15 mouse cellular contexts compared by ENCODE assay signal in the genomic region with DNA sequence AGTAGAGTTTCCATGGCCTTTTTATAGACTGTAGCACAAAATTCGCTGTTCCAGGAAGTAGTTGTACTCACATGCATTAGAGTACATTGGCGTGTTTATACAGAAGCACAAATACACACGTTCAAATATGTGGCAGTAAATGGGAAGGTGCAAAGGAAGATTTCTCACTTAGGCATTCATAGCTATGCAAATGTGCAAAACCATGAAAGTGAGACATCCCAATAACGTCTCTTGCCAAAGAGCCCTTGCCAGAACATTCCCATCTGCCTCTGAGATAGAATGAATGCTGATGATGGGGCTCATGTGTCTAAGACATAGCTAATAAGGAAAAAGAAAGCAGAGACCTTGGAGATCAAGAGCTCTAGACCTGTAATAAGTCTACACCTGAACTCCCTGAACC.
DNase-seq lines count a peak whose midpoint lies in the region; ATAC-seq lines count a peak whose summit lies in the region.
"Had no signal": no experiment of that assay in that cellular context is flagged by ENCODE, and none has a peak within 500 bp of the region (broad histone marks: within the 10 kb centered on the region; RNA-seq: fewer than 3 reads in every experiment).

No protein-coding gene starts in this region.

- no peaks in the 10 kb centered on the region for H3K36me3 ChIP-seq in lung, embryonic 15.5 days
- H3K36me3 ChIP-seq in neural tube, embryonic 15.5 days, result no peaks in the 10 kb centered on the region
- H3K36me3 ChIP-seq: G1E; hindbrain, embryonic 13.5 days; liver, embryonic 12.5 days; neural tube, embryonic 12.5 days had no signal

- H3K9ac ChIP-seq in lung, embryonic 15.5 days, result no peak overlapping the region
- H3K9ac ChIP-seq in neural tube, embryonic 15.5 days (replicated peaks), result no peak overlapping the region
- H3K9ac ChIP-seq: hindbrain, embryonic 13.5 days; liver, embryonic 12.5 days; neural tube, embryonic 12.5 days had no signal

- H3K4me2 ChIP-seq in lung, embryonic 15.5 days, result no peak overlapping the region
- no peak overlapping the region for H3K4me2 ChIP-seq in neural tube, embryonic 15.5 days
- H3K4me2 ChIP-seq: hindbrain, embryonic 13.5 days; liver, embryonic 12.5 days; midbrain, embryonic 11.5 days; neural tube, embryonic 12.5 days had no signal

- 0 out of 2 replicates have a peak overlapping the region, but pooled peaks have one; percentile 33 for H3K27ac ChIP-seq in lung, embryonic 15.5 days
- no peak overlapping the region for H3K27ac ChIP-seq in neural tube, embryonic 15.5 days (replicated peaks)
- H3K27ac ChIP-seq: hindbrain, embryonic 13.5 days; liver, embryonic 12.5 days; neural tube, embryonic 12.5 days had no signal

- peak; percentile 77 for ATAC-seq in frontal cortex, adult (ENCODE audit: low TSS enrichment)
- no peak for ATAC-seq in lung, embryonic 15.5 days (ENCODE audit: borderline replicate concordance, extremely low read depth, low FRiP score, low TSS enrichment)
- no peak for ATAC-seq in neural tube, embryonic 15.5 days (ENCODE audit: low FRiP score)
- ATAC-seq: liver, embryonic 12.5 days had no signal

- no peaks in the 10 kb centered on the region for H3K27me3 ChIP-seq in lung, embryonic 15.5 days
- H3K27me3 ChIP-seq in neural tube, embryonic 15.5 days (replicated peaks), result no peaks in the 10 kb centered on the region
- H3K27me3 ChIP-seq: hindbrain, embryonic 13.5 days; neural tube, embryonic 12.5 days had no signal

- H3K9me3 ChIP-seq in lung, embryonic 15.5 days, result no peaks in the 10 kb centered on the region
- H3K9me3 ChIP-seq in neural tube, embryonic 15.5 days (replicated peaks), result no peaks in the 10 kb centered on the region
- H3K9me3 ChIP-seq: G1E; hindbrain, embryonic 13.5 days; liver, embryonic 12.5 days; neural tube, embryonic 12.5 days had no signal

- peaks cover 9% of the 10 kb centered on the region; the same call in 1 of the 2 replicates for H3K4me1 ChIP-seq in lung, embryonic 15.5 days
- H3K4me1 ChIP-seq in neural tube, embryonic 15.5 days, result 0 out of 2 replicates have a peak, but pooled peaks cover 3% of the 10 kb centered on the region
- H3K4me1 ChIP-seq: hindbrain, embryonic 13.5 days; liver, embryonic 12.5 days; neural tube, embryonic 12.5 days had no signal

- no peak for DNase-seq in frontal cortex, postnatal 25 days (ENCODE audit: low spot score in 2 of 2)
- DNase-seq in lung, postnatal 4 days, result no peak
- peak; percentile 54 for DNase-seq in brain, embryonic 18.5 days (ENCODE audit: low read depth, low spot score)
- DNase-seq in layer of hippocampus, adult 8-10 months (ENCODE audit: low spot score in 2 of 2), result peak; percentile 21 to 26
- DNase-seq: gastrocnemius, postnatal 14 days; kidney, adult 9 months; thymus, postnatal 36 days had no signal

- H3K4me3 ChIP-seq in lung, embryonic 15.5 days, result no peak overlapping the region
- H3K4me3 ChIP-seq in neural tube, embryonic 15.5 days (replicated peaks), result no peak overlapping the region
- H3K4me3 ChIP-seq: hindbrain, embryonic 13.5 days; liver, embryonic 12.5 days; neural tube, embryonic 12.5 days had no signal

- 58% methylated on average over 4 of the region's 4 CpGs for WGBS in lung, embryonic 15.5 days
- WGBS in neural tube, embryonic 15.5 days, result 70% methylated on average over 4 of the region's 4 CpGs

Comparison
In these comparisons a context has a peak if more than half of its experiments do, and no peak if none do; other contexts are left out.
1. DNase-seq: peak in brain, embryonic 18.5 days (single experiment) and layer of hippocampus, adult 8-10 months (2 of 2); none in frontal cortex, postnatal 25 days (0 of 2) and lung, postnatal 4 days (0 of 2).